Mouse (Mus musculus): ENCODE results near the gene Nhp2.

Nhp2 gene

GRCm38 (mm10) chr11:51635525-51636322 is 16.2 kb downstream of the Nhp2 start, which contains the start of gene Rmnd5b:
Gene Rmnd5b (minus strand): TSS chr11:51635896.
- DNase-seq (ENCODE audit: low spot score), result peak; percentile 93

- peak; percentile 92 for DNase-seq (ENCODE audit: low spot score)
These were observed 16.8 kb downstream of the Nhp2 start for GRCm38 (mm10) chr11:51636323-51636684.

GRCm38 (mm10) chr11:51637971-51638414 is 18.5 kb downstream of the Nhp2 start:
- no peak for DNase-seq (ENCODE audit: low spot score)

- no peak for DNase-seq (ENCODE audit: low spot score)
These were observed 19.0 kb downstream of the Nhp2 start for GRCm38 (mm10) chr11:51638497-51638896.

- DNase-seq (ENCODE audit: low spot score), result peak; percentile 37
These were observed 21.2 kb downstream of the Nhp2 start for GRCm38 (mm10) chr11:51640748-51641147.

- DNase-seq (ENCODE audit: low spot score), result no peak
These were observed 23.7 kb downstream of the Nhp2 start for GRCm38 (mm10) chr11:51643202-51643601.

GRCm38 (mm10) chr11:51643761-51644160 is 24.2 kb downstream of the Nhp2 start:
- DNase-seq (ENCODE audit: low spot score), result no peak

- no peak for DNase-seq (ENCODE audit: low spot score)
These were observed 24.7 kb downstream of the Nhp2 start for GRCm38 (mm10) chr11:51644217-51644616.

GRCm38 (mm10) chr11:51645293-51645692 is 25.8 kb downstream of the Nhp2 start:
- DNase-seq (ENCODE audit: low spot score), result no peak

- no peak for DNase-seq (ENCODE audit: low spot score)
These were observed 26.7 kb downstream of the Nhp2 start for GRCm38 (mm10) chr11:51646245-51646644.

GRCm38 (mm10) chr11:51646751-51647667 is 27.5 kb downstream of the Nhp2 start:
- DNase-seq (ENCODE audit: low spot score), result no peak

- DNase-seq (ENCODE audit: low spot score), result no peak
These were observed 29.0 kb downstream of the Nhp2 start for GRCm38 (mm10) chr11:51648566-51648965.

- no peak for DNase-seq (ENCODE audit: low spot score)
These were observed 29.8 kb downstream of the Nhp2 start for GRCm38 (mm10) chr11:51649111-51649888.

- DNase-seq (ENCODE audit: low spot score), result no peak
These were observed 30.3 kb downstream of the Nhp2 start for GRCm38 (mm10) chr11:51649889-51650199.

GRCm38 (mm10) chr11:51650261-51650660 is 30.7 kb downstream of the Nhp2 start:
- DNase-seq (ENCODE audit: low spot score), result no peak

GRCm38 (mm10) chr11:51650691-51651515 is 31.4 kb downstream of the Nhp2 start, which contains the start of the genes N4bp3 and D930048N14Rik:
Gene N4bp3 (minus strand): TSS chr11:51650842.
Gene D930048N14Rik (plus strand): TSS chr11:51650954.
- no peak for DNase-seq (ENCODE audit: low spot score)

- no peak for DNase-seq (ENCODE audit: low spot score)
These were observed 33.4 kb downstream of the Nhp2 start for GRCm38 (mm10) chr11:51652889-51653418.

- DNase-seq (ENCODE audit: low spot score), result no peak
These were observed 34.2 kb downstream of the Nhp2 start for GRCm38 (mm10) chr11:51653736-51654135.

- DNase-seq (ENCODE audit: low spot score), result no peak
These were observed 35.4 kb downstream of the Nhp2 start for GRCm38 (mm10) chr11:51654891-51655290.

- no peak for DNase-seq (ENCODE audit: low spot score)
These were observed 37.4 kb downstream of the Nhp2 start for GRCm38 (mm10) chr11:51656798-51657521.
